Mouse (Mus musculus) A20 (cell line): ENCODE data around the gene Gramd1b.
A peak's percentile ranks its signal among the peaks of the same experiment; 100 is the strongest.

ENCODE experiments used
- DNase-seq: peaks from one replicate; pipeline ENCODE4 v3.0.0-alpha.2; 2011; ENCODE audit warnings: low read depth, low spot score

The Gramd1b gene

GRCm38 (mm10) chr9:40316865-40317660 lies 214.1 kb downstream of the Gramd1b start:
- DNase-seq: no peak

- DNase-seq: no peak
These were observed 219.4 kb downstream of the Gramd1b start for GRCm38 (mm10) chr9:40311813-40312212.

- peak; percentile 32 for DNase-seq
These were observed 221.3 kb downstream of the Gramd1b start for GRCm38 (mm10) chr9:40309876-40310275.

- no peak for DNase-seq
These were observed 223.9 kb downstream of the Gramd1b start for GRCm38 (mm10) chr9:40307311-40307710.

GRCm38 (mm10) chr9:40304243-40304642 lies 226.9 kb downstream of the Gramd1b start:
- DNase-seq: no peak

- no peak for DNase-seq
These were observed 228.8 kb downstream of the Gramd1b start for GRCm38 (mm10) chr9:40302375-40302774.

- no peak for DNase-seq
These were observed 229.7 kb downstream of the Gramd1b start for GRCm38 (mm10) chr9:40301475-40301874.

GRCm38 (mm10) chr9:40300018-40300989 lies 230.9 kb downstream of the Gramd1b start:
- DNase-seq: peak; percentile 59

- DNase-seq: no peak
These were observed 231.9 kb downstream of the Gramd1b start for GRCm38 (mm10) chr9:40299323-40299722.

- DNase-seq: no peak
These were observed 233.2 kb downstream of the Gramd1b start for GRCm38 (mm10) chr9:40297969-40298368.

- DNase-seq: no peak
These were observed 234.9 kb downstream of the Gramd1b start for GRCm38 (mm10) chr9:40296251-40296650.

GRCm38 (mm10) chr9:40294866-40295265 lies 236.3 kb downstream of the Gramd1b start:
- no peak for DNase-seq

GRCm38 (mm10) chr9:40294210-40294609 lies 237.0 kb downstream of the Gramd1b start:
- DNase-seq: no peak

- DNase-seq: no peak
These were observed 237.4 kb downstream of the Gramd1b start for GRCm38 (mm10) chr9:40293740-40294139.

- no peak for DNase-seq
These were observed 237.9 kb downstream of the Gramd1b start for GRCm38 (mm10) chr9:40293286-40293685.

- DNase-seq: no peak
These were observed 238.7 kb downstream of the Gramd1b start for GRCm38 (mm10) chr9:40292475-40292874.

- DNase-seq: no peak
These were observed 248.2 kb downstream of the Gramd1b start for GRCm38 (mm10) chr9:40282968-40283367.

GRCm38 (mm10) chr9:40279438-40279837 lies 251.7 kb downstream of the Gramd1b start:
- no peak for DNase-seq

GRCm38 (mm10) chr9:40277671-40278070 lies 253.5 kb downstream of the Gramd1b start:
- DNase-seq: no peak

- no peak for DNase-seq
These were observed 255.3 kb downstream of the Gramd1b start for GRCm38 (mm10) chr9:40275904-40276303.

- no peak for DNase-seq
These were observed 258.4 kb downstream of the Gramd1b start for GRCm38 (mm10) chr9:40272822-40273221.

GRCm38 (mm10) chr9:40271075-40271474 lies 260.1 kb downstream of the Gramd1b start:
- no peak for DNase-seq
